Mouse (Mus musculus): Measurements from ENCODE around the gene Cd180. TPM values are rescaled to one million over a fixed set of nuclear protein-coding genes. Genes with fewer than 3 reads are reported as not detected.
"Not testable (repeated sequence)": the region's sequence is repeated elsewhere in the genome, so short reads cannot be mapped to it uniquely, and the experiment has no call there.

The Cd180 gene
- polyA plus RNA-seq, 1 experiment from 2014 or later: 0.70 TPM

DNA sequence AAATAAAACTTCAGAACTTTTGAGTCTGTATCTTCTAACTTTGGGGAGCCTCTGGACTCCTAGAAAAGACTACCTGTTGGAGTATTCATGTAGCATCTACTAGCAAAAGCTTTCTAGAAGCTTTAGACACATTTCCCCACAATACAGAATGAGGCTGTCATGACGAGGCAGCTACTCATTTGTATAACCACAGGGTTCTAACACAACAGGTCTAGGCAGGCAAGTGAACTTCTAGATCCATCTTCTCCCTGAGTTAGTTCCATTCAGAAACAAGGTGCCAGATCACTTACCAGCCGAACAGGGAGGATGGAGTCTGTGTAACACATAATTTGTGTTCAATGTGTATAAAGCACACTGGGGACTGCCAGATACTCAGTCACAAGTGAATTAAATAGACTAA, 32.5 kb downstream of the Cd180 start:
- no peaks in the 10 kb centered on the region for H3K4me1 ChIP-seq (ENCODE audit: control insufficient read depth, insufficient read depth, low read length)
- H3K36me3 ChIP-seq (ENCODE audit: control insufficient read depth, insufficient read depth, low read length): no peaks in the 10 kb centered on the region
- ATAC-seq (ENCODE audit: insufficient read depth, low FRiP score, low TSS enrichment) (no peak), DNase-seq (ENCODE audit: low spot score) (no peak)
- no peaks in the 10 kb centered on the region for H3K9me3 ChIP-seq (ENCODE audit: control insufficient read depth, low read length)
- no peak overlapping the region for H3K4me3 ChIP-seq (ENCODE audit: low read depth, low read length)
- H3K4me2 ChIP-seq (ENCODE audit: low read depth): no peak overlapping the region
- no peaks in the 10 kb centered on the region for H3K27me3 ChIP-seq (ENCODE audit: control insufficient read depth, insufficient read depth, low read length)
- no peak overlapping the region for H3K27ac ChIP-seq (ENCODE audit: low read depth, low read length)
- 74% methylated on average over 2 of the region's 2 CpGs for WGBS
- H3K9ac ChIP-seq (ENCODE audit: low read length): no peak overlapping the region

DNA sequence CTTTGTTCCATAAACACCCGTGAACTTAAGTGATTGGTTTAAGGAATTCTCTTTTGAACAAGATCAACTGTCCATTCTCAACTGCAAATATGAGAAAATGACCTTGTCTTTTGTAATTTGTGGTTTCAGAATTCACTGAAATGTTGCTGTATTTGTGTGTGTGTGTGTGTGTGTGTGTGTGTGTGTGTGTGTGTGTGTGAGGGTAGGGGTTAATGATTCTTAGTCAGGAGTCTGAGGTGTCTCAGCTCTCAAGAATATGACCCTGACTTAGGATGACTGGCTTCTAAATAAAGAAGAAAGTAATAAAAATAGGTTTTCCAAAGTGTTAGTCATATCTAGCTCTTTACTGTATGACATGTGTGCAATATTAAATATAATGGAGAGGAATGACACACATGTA, 33.5 kb downstream of the Cd180 start:
- Histone ChIP-seq H3K9me3 (ENCODE audit: control insufficient read depth, low read length) (no peaks in the 10 kb centered on the region), H3K9ac (ENCODE audit: low read length) (no peak overlapping the region), H3K27ac (ENCODE audit: low read depth, low read length) (no peak overlapping the region), H3K27me3 (ENCODE audit: control insufficient read depth, insufficient read depth, low read length) (no peaks in the 10 kb centered on the region), H3K4me3 (ENCODE audit: low read depth, low read length) (no peak overlapping the region), H3K4me2 (ENCODE audit: low read depth) (no peak overlapping the region), H3K36me3 (ENCODE audit: control insufficient read depth, insufficient read depth, low read length) (no peaks in the 10 kb centered on the region), H3K4me1 (ENCODE audit: control insufficient read depth, insufficient read depth, low read length) (no peaks in the 10 kb centered on the region)
- DNase-seq (ENCODE audit: low spot score) (no peak), ATAC-seq (ENCODE audit: insufficient read depth, low FRiP score, low TSS enrichment) (no peak)
- 82% methylated on average over 1 of the region's 1 CpGs for WGBS

DNA sequence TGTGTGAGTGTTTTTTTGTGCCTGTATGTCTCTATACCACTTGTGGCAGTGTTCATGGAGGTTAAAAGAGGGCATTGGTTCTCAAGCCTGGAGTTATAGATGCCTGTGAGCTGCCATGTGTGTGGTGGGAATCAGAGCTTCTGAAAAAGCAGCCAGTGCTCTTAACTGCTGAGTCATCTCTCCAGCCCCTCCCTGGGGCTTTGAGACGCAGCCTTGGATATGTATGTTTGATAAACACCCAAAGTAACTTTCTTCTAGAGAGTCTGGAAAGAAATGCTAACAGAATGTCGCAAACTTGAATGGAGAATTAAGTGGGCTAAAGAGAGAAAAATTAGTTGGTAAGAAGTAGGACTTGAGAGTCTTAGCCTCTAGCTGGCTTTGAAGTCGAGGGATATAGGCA, 34.7 kb downstream of the Cd180 start:
- Histone ChIP-seq H3K36me3 (ENCODE audit: control insufficient read depth, insufficient read depth, low read length) (no peaks in the 10 kb centered on the region), H3K27ac (ENCODE audit: low read depth, low read length) (no peak overlapping the region), H3K4me3 (ENCODE audit: low read depth, low read length) (no peak overlapping the region), H3K4me2 (ENCODE audit: low read depth) (no peak overlapping the region), H3K4me1 (ENCODE audit: control insufficient read depth, insufficient read depth, low read length) (no peaks in the 10 kb centered on the region), H3K9ac (ENCODE audit: low read length) (no peak overlapping the region), H3K27me3 (ENCODE audit: control insufficient read depth, insufficient read depth, low read length) (no peaks in the 10 kb centered on the region), H3K9me3 (ENCODE audit: control insufficient read depth, low read length) (no peaks in the 10 kb centered on the region)
- no peak for ATAC-seq (ENCODE audit: insufficient read depth, low FRiP score, low TSS enrichment)
- no peak for DNase-seq (ENCODE audit: low spot score)
- 83% methylated on average over 3 of the region's 3 CpGs for WGBS

- DNase-seq (ENCODE audit: low spot score): not testable (repeated sequence)
- WGBS: 68% methylated on average over 7 of the region's 7 CpGs
Observed at GRCm38 (mm10) chr13:102728951-102729350, 35.6 kb downstream of the Cd180 start.

DNA sequence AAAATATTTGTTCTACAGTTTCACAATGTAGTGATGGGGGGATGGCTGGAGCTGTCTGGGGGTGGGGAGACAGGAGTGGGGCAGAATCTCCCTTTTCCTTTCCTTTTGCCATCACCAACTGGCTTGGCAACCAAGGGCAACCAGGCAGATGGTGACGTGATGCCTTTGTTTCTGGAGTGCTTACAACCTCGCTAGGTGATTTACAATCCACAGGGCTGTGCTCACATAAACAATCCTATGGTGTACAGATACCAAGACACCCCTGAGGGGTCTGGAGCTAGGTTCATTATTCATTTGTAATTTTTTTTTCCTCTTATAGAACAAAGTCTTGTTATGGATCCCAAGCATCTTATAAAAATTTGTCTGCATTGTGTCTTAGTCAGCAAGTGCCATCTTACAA, 39.7 kb downstream of the Cd180 start:
- no peak overlapping the region for H3K4me3 ChIP-seq (ENCODE audit: low read depth, low read length)
- ATAC-seq (ENCODE audit: insufficient read depth, low FRiP score, low TSS enrichment) (peak; percentile 74), DNase-seq (ENCODE audit: low spot score) (no peak)
- 31% methylated on average over 2 of the region's 2 CpGs for WGBS
- no peaks in the 10 kb centered on the region for H3K27me3 ChIP-seq (ENCODE audit: control insufficient read depth, insufficient read depth, low read length)
- H3K9me3 ChIP-seq (ENCODE audit: control insufficient read depth, low read length): no peaks in the 10 kb centered on the region
- H3K9ac ChIP-seq (ENCODE audit: low read length): no peak overlapping the region
- H3K4me2 ChIP-seq (ENCODE audit: low read depth): no peak overlapping the region
- peaks cover 5% of the 10 kb centered on the region for H3K36me3 ChIP-seq (ENCODE audit: control insufficient read depth, insufficient read depth, low read length)
- no peak overlapping the region for H3K27ac ChIP-seq (ENCODE audit: low read depth, low read length)
- no peaks in the 10 kb centered on the region for H3K4me1 ChIP-seq (ENCODE audit: control insufficient read depth, insufficient read depth, low read length)

More at GRCm38 (mm10) chr13:102728951-102729350, 35.6 kb downstream of the Cd180 start:
- H3K27me3 ChIP-seq (ENCODE audit: control insufficient read depth, insufficient read depth, low read length); H3K27ac ChIP-seq (ENCODE audit: low read depth, low read length); H3K4me3 ChIP-seq (ENCODE audit: low read depth, low read length); H3K9ac ChIP-seq (ENCODE audit: low read length); H3K9me3 ChIP-seq (ENCODE audit: control insufficient read depth, low read length); H3K4me1 ChIP-seq (ENCODE audit: control insufficient read depth, insufficient read depth, low read length); H3K36me3 ChIP-seq (ENCODE audit: control insufficient read depth, insufficient read depth, low read length); H3K4me2 ChIP-seq (ENCODE audit: low read depth); ATAC-seq (ENCODE audit: insufficient read depth, low FRiP score, low TSS enrichment): not testable (repeated sequence)

DNA sequence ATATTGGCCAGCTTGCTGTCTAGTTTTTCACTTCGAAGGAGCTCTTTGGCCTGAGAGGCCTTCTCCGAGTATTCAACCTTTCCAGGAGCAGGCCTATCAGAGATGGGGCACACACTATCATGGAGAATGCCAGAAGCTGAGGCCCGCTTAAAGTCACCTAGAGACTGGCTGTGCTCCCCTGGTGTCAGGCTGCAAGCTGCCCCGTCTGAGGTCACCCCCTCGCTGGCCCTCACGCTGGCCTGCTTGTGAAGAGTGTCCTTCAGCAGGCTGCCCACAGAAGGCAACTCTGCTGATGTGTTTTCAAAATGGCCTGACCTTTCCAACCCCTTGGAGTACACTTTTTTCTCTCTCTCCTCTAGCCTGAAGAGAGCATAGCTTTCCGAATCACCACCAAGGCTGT, 44.5 kb downstream of the Cd180 start:
- ATAC-seq (ENCODE audit: insufficient read depth, low FRiP score, low TSS enrichment) (no peak), DNase-seq (ENCODE audit: low spot score) (no peak)
- 96% methylated on average over 7 of the region's 7 CpGs for WGBS
- no peaks in the 10 kb centered on the region for H3K4me1 ChIP-seq (ENCODE audit: control insufficient read depth, insufficient read depth, low read length)
- H3K4me2 ChIP-seq (ENCODE audit: low read depth): no peak overlapping the region
- H3K4me3 ChIP-seq (ENCODE audit: low read depth, low read length): no peak overlapping the region
- H3K9me3 ChIP-seq (ENCODE audit: control insufficient read depth, low read length): no peaks in the 10 kb centered on the region
- H3K27me3 ChIP-seq (ENCODE audit: control insufficient read depth, insufficient read depth, low read length): no peaks in the 10 kb centered on the region
- peaks cover 9% of the 10 kb centered on the region for H3K36me3 ChIP-seq (ENCODE audit: control insufficient read depth, insufficient read depth, low read length)
- H3K27ac ChIP-seq (ENCODE audit: low read depth, low read length): no peak overlapping the region
- H3K9ac ChIP-seq (ENCODE audit: low read length): no peak overlapping the region

GRCm38 (mm10) chr13:102739720-102740535, 46.6 kb downstream of the Cd180 start:
- H3K36me3 ChIP-seq (ENCODE audit: control insufficient read depth, insufficient read depth, low read length): peaks cover 9% of the 10 kb centered on the region
- no peaks in the 10 kb centered on the region for H3K4me1 ChIP-seq (ENCODE audit: control insufficient read depth, insufficient read depth, low read length)
- H3K9ac ChIP-seq (ENCODE audit: low read length): no peak overlapping the region
- WGBS: 93% methylated on average over 13 of the region's 13 CpGs
- H3K4me3 ChIP-seq (ENCODE audit: low read depth, low read length): no peak overlapping the region
- DNase-seq (ENCODE audit: low spot score) (no peak), ATAC-seq (ENCODE audit: insufficient read depth, low FRiP score, low TSS enrichment) (no peak)
- no peaks in the 10 kb centered on the region for H3K27me3 ChIP-seq (ENCODE audit: control insufficient read depth, insufficient read depth, low read length)
- no peak overlapping the region for H3K4me2 ChIP-seq (ENCODE audit: low read depth)
- no peaks in the 10 kb centered on the region for H3K9me3 ChIP-seq (ENCODE audit: control insufficient read depth, low read length)
- no peak overlapping the region for H3K27ac ChIP-seq (ENCODE audit: low read depth, low read length)

DNA sequence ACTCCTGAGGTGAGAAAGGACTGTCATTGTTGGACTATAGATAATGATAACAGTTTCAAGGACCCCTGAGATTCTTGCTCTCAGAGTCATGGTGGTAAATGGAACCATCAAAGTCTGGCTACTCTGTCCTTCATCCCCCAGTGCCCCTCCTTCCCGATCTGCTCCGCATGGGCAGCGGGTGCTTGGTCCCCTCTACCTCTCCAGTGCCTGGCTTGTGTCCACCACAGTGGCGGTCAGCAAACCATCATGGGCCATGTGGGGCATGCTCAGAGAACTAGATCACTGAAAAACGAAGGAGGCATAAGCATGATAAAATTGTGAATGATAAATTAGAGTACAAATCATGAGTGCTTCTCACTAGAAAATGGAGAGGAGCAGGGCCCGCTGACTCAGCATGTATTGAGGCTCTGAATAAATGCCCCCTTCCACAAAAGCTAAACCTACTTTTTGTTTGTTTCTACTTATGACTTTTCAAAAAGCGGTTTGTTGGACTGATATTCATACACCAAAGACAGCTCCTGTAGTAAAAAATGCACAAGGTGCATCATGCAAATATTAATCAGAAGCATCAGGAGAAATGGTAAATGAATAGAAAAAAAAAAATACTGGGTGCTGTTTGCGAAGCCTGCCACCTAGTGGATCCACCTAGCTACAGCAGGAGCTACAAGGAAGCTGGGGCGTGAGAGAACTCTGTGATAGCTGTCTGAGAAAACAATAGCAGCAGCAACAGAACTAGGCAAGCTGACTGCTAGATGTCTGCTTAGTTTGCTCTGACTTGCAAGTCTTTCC, 51.3 kb downstream of the Cd180 start:
- H3K9me3 ChIP-seq (ENCODE audit: control insufficient read depth, low read length): no peaks in the 10 kb centered on the region
- H3K27me3 ChIP-seq (ENCODE audit: control insufficient read depth, insufficient read depth, low read length): no peaks in the 10 kb centered on the region
- no peak overlapping the region for H3K9ac ChIP-seq (ENCODE audit: low read length)
- no peaks in the 10 kb centered on the region; the same call in 1 of the 2 replicates for H3K36me3 ChIP-seq (ENCODE audit: control insufficient read depth, insufficient read depth, low read length)
- H3K4me3 ChIP-seq (ENCODE audit: low read depth, low read length): no peak overlapping the region
- no peak for ATAC-seq (ENCODE audit: insufficient read depth, low FRiP score, low TSS enrichment)
- H3K4me2 ChIP-seq (ENCODE audit: low read depth): no peak overlapping the region
- DNase-seq (ENCODE audit: low spot score): peak; percentile 46
- whole genome bisulfite sequencing: 65% methylated on average over 9 of the region's 9 CpGs
- no peaks in the 10 kb centered on the region for H3K4me1 ChIP-seq (ENCODE audit: control insufficient read depth, insufficient read depth, low read length)
- no peak overlapping the region for H3K27ac ChIP-seq (ENCODE audit: low read depth, low read length)

DNA sequence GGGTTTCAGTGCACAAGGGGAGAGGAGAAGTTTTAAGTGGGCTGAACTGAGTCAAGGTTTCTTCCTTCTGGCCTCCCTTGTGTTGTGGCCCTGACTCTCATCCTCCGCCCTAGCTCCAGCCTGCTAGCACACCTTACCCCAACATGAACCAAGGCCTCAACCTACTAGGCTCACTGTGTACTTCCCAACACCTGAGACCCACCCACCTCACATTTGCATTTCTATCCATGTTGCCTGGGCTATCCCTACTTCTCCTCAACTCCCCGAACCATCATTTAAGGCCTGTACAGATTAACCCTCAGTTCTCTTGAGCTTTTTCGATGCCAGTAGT, 51.9 kb downstream of the Cd180 start:
- ATAC-seq (ENCODE audit: insufficient read depth, low FRiP score, low TSS enrichment): no peak; the same call in 1 of the 2 replicates

More for the DNA sequence above, 51.9 kb downstream of the Cd180 start:
- no peak for DNase-seq (ENCODE audit: low spot score)
- no peak overlapping the region for H3K4me3 ChIP-seq (ENCODE audit: low read depth, low read length)
- no peaks in the 10 kb centered on the region for H3K27me3 ChIP-seq (ENCODE audit: control insufficient read depth, insufficient read depth, low read length)
- H3K27ac ChIP-seq (ENCODE audit: low read depth, low read length): no peak overlapping the region
- no peak overlapping the region for H3K9ac ChIP-seq (ENCODE audit: low read length)
- H3K36me3 ChIP-seq (ENCODE audit: control insufficient read depth, insufficient read depth, low read length): no peaks in the 10 kb centered on the region; the same call in 1 of the 2 replicates
- H3K4me2 ChIP-seq (ENCODE audit: low read depth): no peak overlapping the region
- 94% methylated on average over 3 of the region's 3 CpGs for WGBS
- no peaks in the 10 kb centered on the region for H3K4me1 ChIP-seq (ENCODE audit: control insufficient read depth, insufficient read depth, low read length)
- H3K9me3 ChIP-seq (ENCODE audit: control insufficient read depth, low read length): no peaks in the 10 kb centered on the region
